Mouse (Mus musculus) ES-CJ7 (cell line): ENCODE measurements at regions not wholly inside any gene's neighbourhood (a gene's known extent, or its start where the extent isn't known, plus 50 kb on each side); places are given as distances from the start of the nearest gene placed in this dataset.

ENCODE experiments used
- DNase-seq: peaks from one replicate; pipeline ENCODE4 v3.0.0; 2011; ENCODE audit warnings: low read depth, low spot score

DNA sequence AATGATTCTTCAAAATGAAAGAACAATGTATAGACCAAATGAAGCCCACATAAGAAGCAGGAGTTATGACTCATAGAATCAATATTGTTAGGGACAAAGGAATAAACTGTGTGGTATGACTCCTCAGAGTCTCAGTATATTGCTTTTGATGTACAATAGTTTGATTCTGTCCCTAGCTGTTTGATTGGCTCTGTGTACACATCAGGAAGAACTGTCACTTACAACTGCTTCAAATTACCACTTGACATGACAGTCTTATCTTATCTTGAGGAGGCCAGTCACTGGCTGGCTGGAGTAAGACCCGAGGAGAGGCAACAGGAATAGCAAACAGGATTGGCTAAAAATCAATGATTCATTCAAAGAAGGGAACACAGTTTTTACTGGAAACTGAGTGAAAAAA lies 1333.5 kb upstream of the Gm38303 start:
- no peak for DNase-seq

DNA sequence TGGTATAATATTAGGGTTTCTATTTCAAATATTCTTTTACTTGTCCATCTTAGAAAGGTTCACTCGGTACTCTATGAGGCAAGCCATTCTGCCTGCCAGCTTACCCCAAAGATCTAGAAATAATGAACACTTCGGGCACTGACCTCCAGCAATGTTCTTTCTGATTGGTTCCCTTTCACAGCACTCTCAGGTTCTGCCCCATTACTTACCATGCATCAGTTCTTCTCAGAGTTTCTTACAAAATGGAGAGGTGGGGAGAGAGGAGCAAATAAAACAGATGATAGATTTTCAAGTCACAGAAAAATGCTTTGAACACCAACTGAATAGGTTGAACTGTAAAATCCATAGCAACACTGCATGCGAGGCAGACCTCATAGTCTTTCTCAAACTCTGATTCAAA lies 1303.8 kb upstream of the Gm38303 start:
- DNase-seq, result no peak

DNA sequence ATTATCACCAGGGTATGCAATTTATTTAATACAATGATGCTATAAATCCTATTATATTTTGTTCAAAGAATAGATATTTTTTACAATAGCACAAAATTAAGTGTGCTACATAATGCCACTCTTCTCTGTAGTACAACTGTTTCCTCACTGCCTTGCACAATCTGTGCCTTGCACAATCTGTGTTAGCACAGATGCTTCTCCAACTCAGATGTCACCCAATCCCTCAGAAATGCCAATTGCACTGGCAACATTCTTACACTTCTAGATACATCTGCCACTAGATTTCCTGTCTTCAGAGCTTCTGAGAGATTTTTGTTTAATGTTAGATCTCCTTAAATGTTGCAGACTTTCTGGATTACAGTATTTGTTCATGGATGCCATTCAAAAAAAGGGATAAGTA lies 1266.0 kb upstream of the Gm38303 start:
- no peak for DNase-seq

DNA sequence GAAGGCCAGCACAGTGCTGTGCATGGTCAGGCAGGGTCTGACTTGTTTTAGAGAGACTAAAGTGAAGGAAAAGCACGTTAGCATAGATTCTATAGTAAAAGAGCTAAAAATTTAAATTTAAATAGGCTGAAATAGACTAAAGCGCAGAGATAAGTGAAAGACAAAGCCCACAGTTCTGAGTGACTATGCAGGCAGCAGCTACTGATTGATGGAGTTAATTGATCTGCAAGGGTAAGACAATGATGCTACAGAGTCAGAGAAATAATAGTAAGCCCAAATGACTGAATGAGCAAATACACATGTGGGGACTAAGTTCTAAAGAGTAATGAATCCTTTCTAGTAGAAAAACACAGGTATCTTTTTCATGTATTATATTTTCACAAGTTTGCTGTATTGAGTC lies 1228.4 kb upstream of the Gm38303 start:
- peak; percentile 48 for DNase-seq

DNA sequence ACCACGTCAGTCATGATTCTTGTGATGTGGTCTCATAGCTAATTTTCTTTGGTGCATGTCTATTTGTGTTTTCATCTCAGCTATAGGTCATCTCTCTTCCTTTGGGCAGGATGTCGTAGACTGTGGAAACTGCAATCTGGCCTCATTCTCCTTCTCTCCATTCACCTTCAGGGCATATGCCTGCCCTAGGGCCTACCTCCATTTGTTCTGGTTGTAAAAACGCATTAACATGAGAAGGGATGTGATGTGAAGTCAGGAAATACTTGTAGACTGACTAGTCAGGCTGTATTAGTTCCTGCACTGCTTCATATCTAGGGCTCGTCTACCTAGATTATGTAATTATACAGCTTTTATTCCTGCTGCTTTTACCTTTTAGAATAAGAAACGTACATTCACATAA lies 1227.4 kb upstream of the Gm38303 start:
- DNase-seq, result peak; percentile 54
